Mouse (Mus musculus): ENCODE measurements at regions not wholly inside any gene's neighbourhood (a gene's known extent, or its start where the extent isn't known, plus 50 kb on each side); places are given as distances from the start of the nearest gene placed in this dataset.
A peak's percentile ranks its signal among the peaks of the same experiment; 100 is the strongest.

DNA sequence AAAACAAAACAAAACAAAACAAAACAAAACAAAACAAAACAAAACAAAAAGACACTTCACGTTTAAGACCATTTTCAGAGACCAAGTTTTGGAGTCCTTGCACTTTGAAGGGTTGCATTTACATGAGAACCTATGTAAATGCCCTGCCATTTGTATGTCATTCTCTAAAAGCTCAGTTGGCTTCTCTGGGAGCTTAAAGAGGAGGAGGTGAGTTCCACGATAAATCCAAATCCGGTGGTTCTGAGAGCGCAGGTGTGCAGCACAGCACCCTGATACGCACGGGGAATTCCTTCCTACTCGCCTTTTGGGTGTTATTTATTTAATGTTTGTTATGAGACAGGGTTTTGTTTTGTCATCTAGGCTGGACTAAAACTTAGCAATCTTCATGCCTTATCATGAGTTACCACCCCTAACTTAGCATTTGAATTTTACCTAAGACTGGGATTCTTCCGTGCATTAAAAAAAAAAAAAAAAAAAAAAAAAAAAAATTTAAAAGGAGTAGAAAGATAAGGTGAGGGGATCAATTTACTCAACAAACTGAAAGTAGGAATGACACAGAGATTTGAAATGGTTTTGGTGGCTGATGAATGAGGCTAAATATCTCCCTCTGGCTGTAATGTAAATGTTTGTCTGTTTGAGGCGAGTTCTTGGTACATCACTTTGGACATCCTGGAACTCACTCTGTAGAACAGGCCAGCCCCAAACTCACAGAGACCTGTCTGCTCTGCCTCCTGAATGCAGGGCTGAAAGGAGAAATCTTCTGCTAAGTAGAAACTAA is 174.4 kb upstream of the Jarid2 start:
- H3K4me3 ChIP-seq (replicated peaks) = no peak overlapping the region
- H3K36me3 ChIP-seq (ENCODE audit: control insufficient read depth) = no peaks in the 10 kb centered on the region
- no peak for TF ChIP-seq GATA1 (IDR thresholded peaks at IDR 0.05; ENCODE audit: low read length)
- TF ChIP-seq TAL1 (IDR thresholded peaks at IDR 0.05; ENCODE audit: low read length) = peak; percentile 13; the same call in 1 of the 3 replicates
- no peaks in the 10 kb centered on the region for H3K9me3 ChIP-seq (ENCODE audit: control insufficient read depth, low read length)
- no peaks in the 10 kb centered on the region for H3K4me1 ChIP-seq (ENCODE audit: control insufficient read depth)
- no peaks in the 10 kb centered on the region for H3K27me3 ChIP-seq (ENCODE audit: control insufficient read depth)

- H3K27me3 ChIP-seq (ENCODE audit: control insufficient read depth) = no peaks in the 10 kb centered on the region
- H3K4me3 ChIP-seq (replicated peaks) = no peak overlapping the region
- no peaks in the 10 kb centered on the region for H3K9me3 ChIP-seq (ENCODE audit: control insufficient read depth, low read length)
- no peak for TF ChIP-seq TAL1 (IDR thresholded peaks at IDR 0.05; ENCODE audit: low read length)
- no peak for TF ChIP-seq GATA1 (IDR thresholded peaks at IDR 0.05; ENCODE audit: low read length)
- H3K36me3 ChIP-seq (ENCODE audit: control insufficient read depth) = no peaks in the 10 kb centered on the region
- H3K4me1 ChIP-seq (ENCODE audit: control insufficient read depth) = no peaks in the 10 kb centered on the region
Observed at GRCm38 (mm10) chr13:44555979-44556378, 173.3 kb upstream of the Jarid2 start.

DNA sequence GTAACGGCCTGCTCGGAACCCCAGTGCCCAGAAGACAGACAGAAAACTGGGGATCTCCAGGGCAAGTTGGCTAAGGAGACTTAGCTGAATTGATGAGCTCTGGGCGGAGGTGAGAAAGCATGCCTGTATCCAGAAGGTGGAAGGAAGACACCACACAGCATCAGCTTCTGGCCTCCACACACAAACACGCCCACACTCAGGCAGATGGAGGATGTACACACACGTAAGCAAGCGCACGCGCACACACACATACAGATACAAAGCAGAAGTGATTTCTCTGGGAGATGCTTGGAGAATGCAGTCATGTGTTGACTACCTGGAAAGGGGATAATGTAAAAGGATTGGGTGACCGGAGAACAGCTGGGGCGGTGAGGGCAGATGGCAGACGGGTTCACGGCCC is 171.2 kb upstream of the Jarid2 start:
- TF ChIP-seq TAL1 (IDR thresholded peaks at IDR 0.05; ENCODE audit: low read length) (no peak), GATA1 (IDR thresholded peaks at IDR 0.05; ENCODE audit: low read length) (no peak)

GRCm38 (mm10) chr13:44558491-44559177 is 170.6 kb upstream of the Jarid2 start:
- Histone ChIP-seq H3K9me3 (ENCODE audit: control insufficient read depth, low read length) (no peaks in the 10 kb centered on the region), H3K4me3 (replicated peaks) (no peak overlapping the region), H3K36me3 (ENCODE audit: control insufficient read depth) (no peaks in the 10 kb centered on the region), H3K27me3 (ENCODE audit: control insufficient read depth) (no peaks in the 10 kb centered on the region), H3K4me1 (ENCODE audit: control insufficient read depth) (no peaks in the 10 kb centered on the region)
- TF ChIP-seq TAL1 (IDR thresholded peaks at IDR 0.05; ENCODE audit: low read length) = no peak
- TF ChIP-seq GATA1 (IDR thresholded peaks at IDR 0.05; ENCODE audit: low read length) = no peak

More for the DNA sequence above, 171.2 kb upstream of the Jarid2 start:
- Histone ChIP-seq H3K4me1 (ENCODE audit: control insufficient read depth) (no peaks in the 10 kb centered on the region), H3K9me3 (ENCODE audit: control insufficient read depth, low read length) (no peaks in the 10 kb centered on the region), H3K36me3 (ENCODE audit: control insufficient read depth) (no peaks in the 10 kb centered on the region), H3K27me3 (ENCODE audit: control insufficient read depth) (no peaks in the 10 kb centered on the region), H3K4me3 (replicated peaks) (no peak overlapping the region)

- H3K36me3 ChIP-seq (ENCODE audit: control insufficient read depth) = no peaks in the 10 kb centered on the region
- no peaks in the 10 kb centered on the region for H3K9me3 ChIP-seq (ENCODE audit: control insufficient read depth, low read length)
- no peaks in the 10 kb centered on the region for H3K27me3 ChIP-seq (ENCODE audit: control insufficient read depth)
- no peak overlapping the region for H3K4me3 ChIP-seq (replicated peaks)
- H3K4me1 ChIP-seq (ENCODE audit: control insufficient read depth) = no peaks in the 10 kb centered on the region
- TF ChIP-seq TAL1 (IDR thresholded peaks at IDR 0.05; ENCODE audit: low read length) (no peak), GATA1 (IDR thresholded peaks at IDR 0.05; ENCODE audit: low read length) (no peak)
Observed at GRCm38 (mm10) chr13:44559178-44559565, 170.1 kb upstream of the Jarid2 start.

DNA sequence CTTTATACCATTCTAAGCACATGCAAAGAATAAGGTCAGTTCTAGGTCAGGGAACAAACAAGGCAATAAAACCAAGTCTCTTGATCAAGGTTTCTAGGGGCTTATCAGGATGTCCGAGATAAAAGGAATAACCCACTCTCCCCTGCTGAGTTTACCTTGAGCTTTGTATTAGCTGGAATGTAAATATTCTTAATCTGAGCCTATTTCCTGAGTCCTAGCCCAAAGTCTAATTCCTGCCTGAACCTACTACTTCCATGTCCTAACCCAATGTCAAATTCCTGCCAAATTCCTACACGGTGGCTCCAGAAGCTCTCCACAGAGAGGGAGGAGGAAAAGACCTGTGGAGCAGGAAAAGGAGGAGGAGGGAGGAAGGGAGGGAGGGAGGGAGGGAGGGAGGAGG is 169.6 kb upstream of the Jarid2 start:
- Histone ChIP-seq H3K36me3 (ENCODE audit: control insufficient read depth) (no peaks in the 10 kb centered on the region), H3K4me3 (replicated peaks) (no peak overlapping the region), H3K4me1 (ENCODE audit: control insufficient read depth) (no peaks in the 10 kb centered on the region), H3K27me3 (ENCODE audit: control insufficient read depth) (no peaks in the 10 kb centered on the region), H3K9me3 (ENCODE audit: control insufficient read depth, low read length) (no peaks in the 10 kb centered on the region)
- no peak for TF ChIP-seq GATA1 (IDR thresholded peaks at IDR 0.05; ENCODE audit: low read length)
- TF ChIP-seq TAL1 (IDR thresholded peaks at IDR 0.05; ENCODE audit: low read length) = no peak

DNA sequence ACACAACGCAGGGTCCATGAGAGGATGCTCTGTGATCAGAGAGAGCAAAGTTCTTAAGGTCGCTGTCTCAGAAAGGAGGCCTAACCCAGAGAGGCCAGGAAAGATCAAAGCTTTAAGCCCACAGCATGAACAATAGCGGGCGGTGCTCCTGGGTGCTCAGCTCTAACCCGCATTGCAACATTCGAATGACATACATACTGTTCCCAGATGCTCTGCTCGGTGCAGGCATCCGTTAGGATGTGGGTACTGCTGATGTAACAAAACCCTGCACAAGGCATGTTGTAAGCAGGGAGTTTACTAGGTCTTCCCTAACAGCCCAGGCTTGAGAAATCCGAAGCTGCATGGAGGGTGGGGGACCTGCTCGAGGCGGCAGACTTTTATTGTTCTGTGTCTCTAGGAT is 164.6 kb upstream of the Jarid2 start:
- Histone ChIP-seq H3K4me1 (ENCODE audit: control insufficient read depth) (no peaks in the 10 kb centered on the region), H3K4me3 (replicated peaks) (no peak overlapping the region), H3K9me3 (ENCODE audit: control insufficient read depth, low read length) (no peaks in the 10 kb centered on the region), H3K36me3 (ENCODE audit: control insufficient read depth) (no peaks in the 10 kb centered on the region), H3K27me3 (ENCODE audit: control insufficient read depth) (no peaks in the 10 kb centered on the region)
- TF ChIP-seq TAL1 (IDR thresholded peaks at IDR 0.05; ENCODE audit: low read length) (no peak), GATA1 (IDR thresholded peaks at IDR 0.05; ENCODE audit: low read length) (no peak)

GRCm38 (mm10) chr13:44567696-44568095 is 161.6 kb upstream of the Jarid2 start:
- no peaks in the 10 kb centered on the region for H3K4me1 ChIP-seq (ENCODE audit: control insufficient read depth)
- no peak for TF ChIP-seq TAL1 (IDR thresholded peaks at IDR 0.05; ENCODE audit: low read length)
- TF ChIP-seq GATA1 (IDR thresholded peaks at IDR 0.05; ENCODE audit: low read length) = no peak
- no peak overlapping the region for H3K4me3 ChIP-seq (replicated peaks)
- no peaks in the 10 kb centered on the region for H3K36me3 ChIP-seq (ENCODE audit: control insufficient read depth)
- no peaks in the 10 kb centered on the region for H3K27me3 ChIP-seq (ENCODE audit: control insufficient read depth)
- H3K9me3 ChIP-seq (ENCODE audit: control insufficient read depth, low read length) = no peaks in the 10 kb centered on the region

DNA sequence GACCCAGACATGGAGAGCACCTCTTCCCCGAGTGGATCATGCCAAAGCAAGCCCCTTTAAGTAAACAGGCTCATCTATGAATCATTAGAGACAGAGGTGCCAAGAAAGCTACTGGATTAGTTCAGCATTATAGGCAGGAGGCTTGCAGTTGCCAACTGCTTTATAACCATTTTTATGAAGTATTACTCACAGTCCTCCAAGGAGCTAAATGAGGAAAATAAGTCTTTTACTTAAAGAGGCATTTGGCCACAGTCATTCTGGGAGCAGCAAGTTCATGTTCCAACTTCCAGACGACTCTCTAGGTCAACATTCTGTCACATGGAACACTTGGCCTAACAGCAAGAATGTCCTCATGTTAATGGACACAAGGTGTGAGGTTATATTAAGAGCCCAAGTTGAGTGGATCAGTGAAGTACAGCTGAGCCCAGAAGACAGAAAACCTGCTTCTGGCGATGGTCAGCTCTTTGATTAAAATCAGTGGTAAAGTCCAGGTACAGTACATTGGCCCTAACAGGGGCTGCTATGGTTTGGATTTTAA is 160.0 kb upstream of the Jarid2 start:
- Histone ChIP-seq H3K27me3 (ENCODE audit: control insufficient read depth) (no peaks in the 10 kb centered on the region), H3K9me3 (ENCODE audit: control insufficient read depth, low read length) (no peaks in the 10 kb centered on the region), H3K4me3 (replicated peaks) (no peak overlapping the region), H3K36me3 (ENCODE audit: control insufficient read depth) (no peaks in the 10 kb centered on the region), H3K4me1 (ENCODE audit: control insufficient read depth) (no peaks in the 10 kb centered on the region)
- no peak for TF ChIP-seq TAL1 (IDR thresholded peaks at IDR 0.05; ENCODE audit: low read length)
- TF ChIP-seq GATA1 (IDR thresholded peaks at IDR 0.05; ENCODE audit: low read length) = no peak

All from erythroblast, embryonic 14.5 days (primary cell).